Mouse (Mus musculus) retina, postnatal 7 days (tissue): ENCODE measurements around the gene Ctsg.
"Not testable (repeated sequence)": the region's sequence is repeated elsewhere in the genome, so short reads cannot be mapped to it uniquely, and the experiment has no call there.

ENCODE experiments used
- DNase-seq: peaks from one replicate; pipeline ENCODE4 v3.0.0-alpha.2; 2012; ENCODE audit warnings: low read depth, low spot score

Gene Ctsg

DNA sequence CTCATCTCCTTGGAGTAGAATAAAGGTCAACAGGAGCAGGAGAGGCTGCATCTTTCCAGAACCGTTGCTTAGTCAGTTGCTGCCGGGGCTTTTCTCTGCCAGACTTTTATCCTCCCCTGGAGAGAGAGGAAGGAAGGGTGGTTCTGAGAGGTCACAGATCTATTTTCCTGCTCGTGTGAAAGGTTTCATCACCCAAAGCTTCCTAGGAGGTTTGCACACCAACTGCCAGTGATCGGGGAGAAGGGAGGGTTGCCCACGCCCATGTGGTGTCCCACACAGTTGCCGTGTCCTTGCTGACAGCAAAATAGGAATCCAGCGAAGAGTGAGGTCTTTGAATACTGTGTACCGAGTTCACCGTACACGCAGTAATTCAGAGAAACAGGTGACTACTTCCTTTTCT, at the start of gene Ctsg:
Gene Ctsg, minus strand, starts transcription at position 189 of the 400 bp plus-strand sequence.
- no peak for DNase-seq

DNA sequence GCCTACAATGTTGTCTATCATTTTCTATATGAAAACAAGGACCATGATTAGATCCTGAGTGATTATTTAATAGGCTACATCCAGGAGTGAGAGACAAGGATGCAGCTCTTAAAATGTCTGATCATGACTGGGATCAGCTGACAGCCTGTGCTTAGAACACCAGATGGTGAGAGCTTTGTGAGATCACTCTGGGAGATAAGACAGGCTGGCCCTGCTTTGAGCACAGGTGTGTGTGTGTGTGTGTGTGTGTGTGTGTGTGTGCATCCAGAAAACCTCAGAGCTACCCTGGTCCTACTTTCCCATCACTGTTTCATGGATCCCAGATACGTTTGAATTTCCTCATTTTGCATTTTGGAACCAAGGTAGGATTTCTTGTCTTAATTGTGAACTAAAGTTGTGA, 31.3 kb upstream of the Ctsg start:
- DNase-seq = peak; percentile 2

DNA sequence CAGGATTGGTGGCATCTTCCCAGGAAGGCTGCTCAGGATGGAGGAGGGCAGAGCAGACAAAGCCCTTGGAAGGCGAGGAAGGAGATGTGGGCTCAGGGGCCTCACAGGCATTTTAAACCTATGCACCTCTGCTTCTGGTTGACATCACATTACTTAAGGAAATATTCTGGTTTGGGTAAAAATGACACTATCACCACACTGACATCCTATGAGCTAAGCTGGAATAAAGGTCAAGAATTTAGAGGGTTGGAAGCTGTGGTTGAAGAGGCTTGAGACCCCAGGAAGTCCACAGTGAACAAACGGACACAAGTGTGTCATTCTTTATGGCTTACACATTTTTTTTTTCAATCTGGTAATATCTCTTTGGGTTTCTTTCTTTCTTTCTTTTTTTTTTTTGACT, 30.1 kb upstream of the Ctsg start, which contains the start of gene Gzmd:
Gene Gzmd, minus strand, starts transcription at position 101 of the 400 bp plus-strand sequence.
- DNase-seq = not testable (repeated sequence)

DNA sequence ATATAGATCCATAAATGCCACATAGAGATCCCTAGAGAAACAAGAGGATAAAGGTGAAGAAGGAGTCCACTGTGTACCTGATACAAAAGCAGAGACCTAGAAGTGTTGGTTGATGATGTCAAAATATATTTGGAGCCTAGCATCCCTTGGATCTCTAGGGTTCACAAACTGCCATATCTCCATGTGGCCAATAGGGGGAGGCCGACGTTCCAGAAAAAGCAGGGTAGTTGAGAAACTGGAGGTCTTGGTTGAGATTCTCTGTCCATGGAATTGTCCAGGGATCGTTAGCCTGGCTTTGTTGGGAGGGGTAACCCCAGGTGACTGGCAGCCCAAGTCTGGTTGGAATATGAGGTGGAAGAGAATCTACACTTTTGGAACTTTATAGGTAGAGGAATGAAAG, 26.0 kb upstream of the Ctsg start:
- no peak for DNase-seq

DNA sequence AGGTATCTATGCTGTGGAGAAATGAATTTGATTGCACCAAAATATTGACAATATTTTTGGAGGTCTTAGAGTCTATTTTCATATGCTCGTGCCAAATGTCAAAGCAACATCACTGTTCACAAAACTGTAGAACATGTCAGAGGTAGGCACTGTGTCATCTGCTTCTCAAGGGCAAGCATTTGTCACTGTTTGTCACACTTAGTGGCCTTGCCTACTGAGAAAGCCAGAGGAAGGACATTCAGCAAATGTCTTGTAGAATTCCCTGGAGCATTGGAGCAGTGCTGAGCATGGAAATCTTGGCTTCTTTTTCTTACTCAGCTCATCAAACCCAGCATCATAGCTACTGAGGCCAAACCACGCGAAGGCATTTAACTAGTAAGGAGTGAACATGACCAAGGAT, 21.1 kb upstream of the Ctsg start:
- no peak for DNase-seq

DNA sequence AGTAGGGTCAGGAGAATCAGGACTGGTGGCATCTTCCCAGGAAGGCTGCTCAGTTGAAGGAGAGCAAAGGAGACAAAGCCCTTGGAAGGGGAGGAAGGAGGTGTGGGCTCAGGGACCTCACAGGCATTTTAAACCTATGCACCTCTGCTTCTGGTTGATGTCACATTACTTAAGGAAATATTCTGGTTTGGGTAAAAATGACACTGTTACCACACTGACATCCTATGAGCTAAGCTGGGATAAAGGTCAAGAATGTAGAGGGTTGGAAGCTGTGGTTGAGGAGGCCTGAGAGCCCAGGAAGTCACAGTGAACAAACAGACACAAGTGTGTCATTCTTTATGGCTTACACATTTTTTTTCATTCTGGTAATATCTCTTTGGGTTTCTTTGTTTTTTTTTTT, 18.2 kb upstream of the Ctsg start, which contains the start of gene Gzme:
Gene Gzme, minus strand, starts transcription at position 101 of the 400 bp plus-strand sequence.
- DNase-seq = no peak

DNA sequence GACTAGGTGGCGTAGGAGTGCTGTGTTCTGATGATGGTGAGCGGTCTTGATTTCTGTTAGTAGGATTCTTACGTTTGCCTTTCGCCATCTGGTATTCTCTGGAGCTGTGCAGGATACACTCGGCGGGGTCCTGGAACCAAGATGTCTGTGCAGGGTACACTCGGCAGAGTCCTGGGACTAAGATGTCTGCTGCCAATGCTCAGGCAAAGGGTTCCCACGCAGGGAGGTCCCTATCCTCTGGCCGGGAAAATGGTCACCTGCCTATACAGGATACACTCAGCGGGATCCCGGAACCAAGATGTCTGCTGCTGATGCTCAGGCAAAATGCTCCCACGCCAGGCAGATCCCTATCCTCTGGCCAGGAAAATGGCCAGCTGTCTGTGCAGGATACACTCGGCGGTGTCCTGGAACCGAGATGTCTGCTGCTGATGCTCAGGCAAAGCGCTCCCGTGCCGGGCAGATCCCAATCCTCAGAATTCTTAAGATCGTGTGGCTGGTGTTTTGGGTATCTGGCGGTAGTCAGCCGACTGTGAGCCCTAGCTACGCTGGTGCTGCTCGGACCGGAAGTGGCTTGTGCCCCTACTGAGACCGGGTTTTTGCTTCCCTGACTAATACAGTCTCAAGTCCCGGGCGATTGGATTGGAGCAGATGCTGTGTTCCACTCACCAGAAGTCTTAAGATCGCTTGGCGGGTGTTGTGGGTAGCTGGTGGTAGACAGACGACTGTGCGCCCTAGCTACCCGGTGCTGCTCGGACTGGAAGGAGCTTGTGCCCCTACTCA, 13.3 kb upstream of the Ctsg start:
- not testable (repeated sequence) for DNase-seq

DNA sequence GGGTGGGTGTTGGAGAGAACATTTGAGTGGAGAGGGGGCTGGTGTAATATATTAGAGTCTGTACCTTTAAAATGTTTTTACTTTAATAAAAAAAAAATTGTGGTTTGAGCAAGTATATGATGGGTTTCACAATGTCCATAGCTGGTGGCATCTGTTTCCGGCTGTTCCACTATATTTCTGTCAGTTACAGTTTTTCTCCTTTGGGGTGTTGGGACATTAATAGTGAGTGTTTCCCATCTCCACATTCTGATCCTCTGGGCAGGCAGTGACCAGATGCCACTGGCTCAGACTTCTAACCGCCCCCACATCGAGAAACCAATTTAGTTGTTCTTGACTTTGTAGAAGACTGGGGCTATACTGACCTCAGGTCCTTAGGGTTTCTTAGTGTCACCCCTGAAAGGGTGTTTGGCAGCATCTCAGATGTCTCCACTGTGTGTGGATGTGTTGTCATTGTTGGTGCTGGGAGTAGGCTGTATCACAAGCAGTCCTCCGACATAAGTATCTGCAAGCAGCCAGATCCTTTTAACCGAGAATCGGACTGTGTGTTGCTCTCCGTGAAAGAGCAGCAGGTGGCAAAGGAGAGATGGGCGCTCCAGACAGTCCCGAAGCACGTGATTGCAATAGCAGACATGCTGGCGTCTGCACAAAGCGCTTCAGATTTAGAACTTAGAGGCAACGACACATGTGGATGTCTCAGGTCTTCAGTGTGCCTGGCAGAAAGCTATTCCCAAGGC, 3.2 kb upstream of the Ctsg start:
- no peak for DNase-seq

DNA sequence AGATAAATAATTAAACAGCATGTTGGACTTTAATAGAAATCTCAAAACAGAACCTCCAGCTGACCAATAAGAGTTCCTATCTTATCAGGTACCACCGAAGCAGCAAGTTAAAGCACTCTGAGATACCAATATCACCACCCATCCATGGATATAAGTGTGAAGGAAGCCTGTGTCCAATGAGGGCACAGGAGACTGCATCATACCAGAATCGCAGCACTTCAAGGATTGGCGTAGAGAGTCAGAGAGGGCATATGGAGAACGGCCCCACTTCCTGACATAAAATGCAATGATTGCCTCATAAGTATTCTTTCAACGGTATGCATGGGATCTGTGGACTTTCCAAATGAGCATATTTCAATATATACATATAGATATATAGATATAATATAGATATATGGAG, 2.6 kb upstream of the Ctsg start:
- DNase-seq = no peak

DNA sequence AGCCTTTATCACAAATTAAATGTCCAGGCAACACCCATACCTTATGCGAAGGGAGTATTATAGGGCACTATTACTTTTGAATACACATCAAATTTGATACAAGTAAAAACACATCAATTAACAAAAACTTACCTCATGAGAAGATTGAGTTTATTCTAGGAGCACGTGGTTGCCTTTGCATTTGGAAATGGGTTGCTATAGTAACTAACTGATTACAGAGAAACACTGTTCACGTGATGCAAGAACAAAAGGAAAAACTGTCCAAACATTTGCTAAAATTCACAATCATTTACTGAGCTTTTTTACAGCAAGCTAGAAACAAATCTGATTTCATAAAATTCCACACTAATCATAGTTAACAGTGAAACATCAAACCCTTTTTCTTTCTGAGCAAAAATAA, 1.1 kb upstream of the Ctsg start:
- DNase-seq = no peak

DNA sequence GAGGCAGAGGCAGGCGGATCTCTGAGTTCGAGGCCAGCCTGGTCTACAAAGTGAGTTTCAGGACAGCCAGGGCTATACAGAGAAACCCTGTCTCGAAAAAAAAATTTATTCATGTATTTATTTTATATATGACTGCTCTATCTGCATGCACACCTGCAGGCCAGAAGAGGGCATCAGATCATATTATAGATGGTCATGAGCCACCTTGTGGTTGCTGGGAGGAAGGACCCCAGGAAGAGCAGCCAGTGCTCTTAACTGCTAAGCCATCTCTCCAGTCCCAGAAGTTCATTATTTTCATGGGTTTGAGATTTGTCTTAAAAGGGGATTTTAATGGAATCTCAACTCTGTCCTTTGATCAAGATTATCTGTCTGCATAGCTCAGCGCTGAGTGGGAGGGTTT, 3.4 kb downstream of the Ctsg start:
- DNase-seq = no peak

DNA sequence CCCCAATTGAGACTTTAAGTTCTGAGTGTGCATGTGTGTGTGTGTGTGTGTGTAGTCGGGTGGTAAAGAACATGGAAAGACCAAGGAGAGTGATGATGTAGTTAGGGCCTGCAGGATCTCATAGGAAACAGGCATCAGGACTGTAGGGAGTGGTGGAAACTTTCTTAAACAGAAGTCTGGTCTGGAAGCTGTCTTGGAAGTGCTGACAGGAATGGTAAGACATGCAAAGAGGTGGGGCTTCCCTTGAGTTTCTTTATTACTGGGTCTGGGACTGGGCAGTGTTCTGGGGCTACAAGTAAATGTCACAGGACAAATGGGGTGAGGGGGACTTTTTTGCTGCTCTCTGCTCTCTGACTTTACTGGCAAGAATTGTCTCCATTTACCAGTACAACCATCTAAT, 4.8 kb downstream of the Ctsg start:
- DNase-seq = no peak

DNA sequence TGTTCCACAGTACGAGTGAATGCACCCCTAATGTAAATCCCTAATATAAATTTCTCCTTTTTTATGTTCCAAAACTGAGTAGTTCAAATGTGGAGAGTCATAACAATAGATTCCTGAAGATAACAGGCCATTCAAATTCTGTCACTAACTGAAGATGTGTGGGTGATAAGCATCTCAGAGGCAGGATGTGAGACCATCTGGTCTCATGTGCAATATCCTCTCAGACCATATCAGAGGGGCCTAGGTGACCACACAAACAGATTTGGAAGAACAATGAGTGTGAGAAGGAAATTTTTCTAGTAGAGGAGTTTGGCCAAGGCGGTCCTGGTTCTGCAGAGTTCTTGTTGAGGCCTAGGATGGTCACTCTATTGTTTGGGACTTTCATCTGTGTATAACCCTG, 9.0 kb downstream of the Ctsg start:
- no peak for DNase-seq

DNA sequence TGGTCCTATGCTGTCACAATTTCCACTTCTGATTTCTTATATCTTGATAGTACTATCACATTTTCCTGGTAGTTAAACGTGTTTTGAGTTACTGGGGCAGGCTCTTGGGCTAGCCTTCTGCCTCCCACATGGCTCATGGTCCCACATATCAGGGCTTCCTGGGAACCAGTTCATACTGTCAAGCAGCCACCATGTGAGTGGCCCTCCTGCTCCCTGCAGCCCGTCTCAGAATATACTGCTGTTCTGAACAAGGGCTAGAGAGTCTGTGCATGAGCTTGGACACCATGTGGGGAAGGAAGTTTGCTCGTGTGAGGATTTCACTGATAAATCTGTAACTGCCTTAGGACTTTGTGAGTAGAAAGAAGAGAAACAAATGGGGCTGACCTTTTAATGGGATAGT, 15.7 kb downstream of the Ctsg start:
- DNase-seq = no peak

DNA sequence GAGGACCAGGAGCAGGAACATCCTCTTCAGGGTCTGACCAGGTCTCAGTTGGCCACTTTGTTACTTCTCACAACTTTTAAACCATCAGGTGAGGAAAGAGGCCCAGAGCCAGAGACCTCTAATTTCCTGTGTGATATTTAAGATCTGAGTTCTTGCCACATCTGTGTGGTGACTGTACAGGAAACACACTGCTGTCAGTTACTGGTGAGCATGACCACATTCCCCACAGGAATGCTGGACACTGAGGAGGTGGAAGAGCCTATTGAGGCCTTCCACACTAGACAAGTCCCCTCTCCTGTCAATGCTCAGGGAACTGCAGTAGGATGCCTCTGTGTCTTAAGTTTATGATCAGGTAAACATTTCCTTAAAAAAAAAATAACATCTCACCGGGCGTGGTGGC, 17.2 kb downstream of the Ctsg start, which contains the start of gene Mcpt8:
Gene Mcpt8, minus strand, starts transcription at position 107 of the 400 bp plus-strand sequence.
- no peak for DNase-seq

DNA sequence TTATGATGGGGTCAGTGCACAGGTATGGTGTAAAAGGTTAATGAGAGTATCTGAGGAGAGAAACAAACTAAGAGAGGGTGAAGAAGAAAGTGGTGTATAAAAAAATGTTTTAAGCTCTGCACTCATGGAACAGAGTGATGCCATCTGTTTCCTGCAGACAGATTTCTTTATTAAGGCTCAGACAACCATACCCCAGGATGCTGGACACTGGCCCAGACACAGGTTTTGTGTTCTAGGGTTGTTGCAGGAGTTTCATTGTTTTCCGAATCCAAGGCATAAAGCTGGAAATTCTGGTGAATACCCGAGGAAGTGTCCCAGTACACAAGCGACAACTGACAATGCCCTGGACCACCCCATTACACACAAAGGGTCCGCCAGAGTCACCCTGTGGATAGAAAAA, 20.4 kb downstream of the Ctsg start:
- DNase-seq = no peak

DNA sequence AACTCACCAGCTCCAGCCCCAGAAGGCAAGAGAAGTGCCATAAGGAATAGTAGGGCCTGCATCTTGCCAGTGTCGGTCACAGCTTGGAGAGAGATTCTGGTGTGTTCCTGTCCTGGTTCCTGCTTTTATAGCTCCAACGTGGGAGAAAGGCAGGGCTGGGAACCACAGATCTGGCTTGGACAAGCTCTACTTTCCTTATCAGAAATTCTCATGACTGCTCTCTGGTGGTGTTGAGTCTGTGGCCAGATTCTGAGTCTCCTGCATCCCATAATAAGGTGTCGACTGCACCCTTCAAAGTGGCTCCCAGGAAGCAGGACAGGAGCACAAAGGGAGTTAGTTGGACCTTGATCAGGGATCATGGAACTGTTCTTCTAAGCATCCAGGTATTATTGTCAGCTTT, 40.2 kb downstream of the Ctsg start, which contains the start of gene Mcpt4:
Gene Mcpt4, minus strand, starts transcription at position 101 of the 400 bp plus-strand sequence.
- DNase-seq = not testable (repeated sequence)

DNA sequence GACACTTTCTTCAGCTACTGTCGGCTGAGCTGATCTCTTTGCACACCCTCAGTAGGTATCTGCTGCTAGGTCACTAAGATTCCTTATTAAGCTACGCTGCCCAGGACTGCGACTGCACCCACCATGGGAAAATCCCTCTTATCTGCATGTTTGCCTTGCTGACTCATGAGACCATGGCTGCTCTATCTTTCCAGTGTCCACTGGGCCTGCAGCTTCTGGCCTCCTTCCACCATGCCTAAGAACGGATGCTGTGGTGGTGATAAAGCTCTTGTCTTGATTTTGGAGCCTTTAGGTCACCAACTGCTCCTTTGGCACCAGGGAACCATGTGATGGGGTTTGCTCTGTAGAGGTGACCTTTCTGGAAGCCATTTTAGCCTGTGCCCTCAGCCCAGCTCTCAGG, 44.7 kb downstream of the Ctsg start:
- no peak for DNase-seq

DNA sequence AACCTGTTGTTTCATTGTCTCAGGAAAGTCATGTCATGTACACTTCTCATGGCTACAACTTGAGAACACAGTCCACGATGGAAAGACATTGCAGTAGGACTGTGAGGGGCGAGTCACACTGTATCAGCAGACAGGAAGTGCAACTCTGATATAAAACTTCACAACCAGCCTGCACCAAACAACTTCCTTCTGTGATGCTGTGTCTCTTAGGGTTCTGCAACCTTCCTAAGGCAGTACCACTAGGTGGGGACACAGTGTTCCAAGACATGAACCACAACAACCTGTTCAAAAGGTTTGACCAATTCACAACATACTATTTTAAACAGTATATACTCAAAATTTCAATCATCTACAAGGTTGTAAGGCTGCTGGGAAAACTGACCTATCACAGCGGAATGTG, 47.0 kb downstream of the Ctsg start:
- DNase-seq = no peak
